Mouse (Mus musculus) macrophage (primary cell): ENCODE data around the gene Gadd45a. TPM values are rescaled to one million over a fixed set of nuclear protein-coding genes. Genes with fewer than 3 reads are reported as not detected.
A peak's percentile ranks its signal among the peaks of the same experiment; 100 is the strongest.

ENCODE experiments used
- H3K27ac ChIP-seq: fragments of 350-480 bp; formaldehyde crosslinking; 2 replicates; pipeline ENCODE4 v1.9.0; 2021
- H3K36me3 ChIP-seq: fragments of 350-480 bp; formaldehyde crosslinking; 2 replicates; pipeline ENCODE4 v1.9.0; 2021; ENCODE audit errors: inconsistent target
- H3K4me3 ChIP-seq: fragments of 350-480 bp; formaldehyde crosslinking; 2 replicates; pipeline ENCODE4 v1.9.0; 2021; ENCODE audit errors: inconsistent target
- H3K79me2 ChIP-seq: fragments of 350-480 bp; formaldehyde crosslinking; 2 replicates; pipeline ENCODE4 v1.9.0; 2021; ENCODE audit errors: inconsistent target
- WGBS: methylation state at CpG from one replicate; pipeline ENCODE4 v1.1.7; 2026; ENCODE audit warnings: inconsistent platforms; ENCODE audit not compliant: missing documents; 5-methylcytosine and 5-hydroxymethylcytosine counted together
- polyA plus RNA-seq: library from polyadenylated mRNA; stranded (reverse); fragments of 250-400 nt; gene quantifications from 3 replicates; pipeline ENCODE4 v1.2.4, GENCODE M21; 2018; ENCODE audit warnings: inconsistent platforms
- total RNA-seq, 78 experiments: library from RNA; depleted of rRNA; stranded (reverse); fragments of 250-400 nt; gene quantifications; 1 replicate in 9 of 78; 2 replicates in 24 of 78; 3 replicates in 43 of 78; 4 replicates in 2 of 78; pipeline ENCODE4 v1.2.4; 2018; ENCODE audit warnings: inconsistent platforms in 56 of 78

The Gadd45a gene
- total RNA-seq (2018; cell fraction: chromatin; rRNA removed) = 100 to 1,000 TPM in 10 of 26 experiments, 10 to 100 TPM in 15, 1 to 10 TPM in 1; 7.6 to 206 (median 78.5) TPM
- total RNA-seq (2018; cell fraction: cytosol; rRNA removed) = 100 to 1,000 TPM in 13 of 26 experiments, 10 to 100 TPM in 13; 13.3 to 236 (median 98.4) TPM
- 100 to 1,000 TPM in 13 of 26 experiments, 10 to 100 TPM in 13; 12.7 to 228 (median 94.3) TPM for total RNA-seq (2018; cell fraction: nucleus; rRNA removed)
- 88.5 to 287 TPM (median 181 TPM) in 3 replicates for polyA plus RNA-seq

GRCm38 (mm10) chr6:67036837-67037628 lies at the start of gene Gadd45a:
TSS of gene Gadd45a (minus strand) at chr6:67037457.
- peak within 1 kb of the TSS; percentile 44 for H3K27ac ChIP-seq
- WGBS = under 1% methylated on average over 59 of the region's 69 CpGs
- H3K36me3 ChIP-seq = no peaks in the 10 kb centered on the region
- H3K4me3 ChIP-seq = peak within 1 kb of the TSS; percentile 46
- H3K79me2 ChIP-seq = peaks cover 10% of the 10 kb centered on the region; the same call in 1 of the 2 replicates

GRCm38 (mm10) chr6:67085850-67086437 lies 48.7 kb upstream of the Gadd45a start:
- Histone ChIP-seq H3K79me2 (no peaks in the 10 kb centered on the region), H3K27ac (no peak overlapping the region), H3K36me3 (no peaks in the 10 kb centered on the region), H3K4me3 (no peak overlapping the region)
- 64% methylated on average over 9 of the region's 9 CpGs for WGBS

- H3K79me2 ChIP-seq = no peaks in the 10 kb centered on the region
- H3K36me3 ChIP-seq = no peaks in the 10 kb centered on the region
- WGBS = 100% methylated on average over 2 of the region's 2 CpGs
- no peak overlapping the region for H3K4me3 ChIP-seq
- no peak overlapping the region for H3K27ac ChIP-seq
Observed at GRCm38 (mm10) chr6:67084465-67084864, 47.2 kb upstream of the Gadd45a start.

- Histone ChIP-seq H3K4me3 (no peak overlapping the region), H3K27ac (peak overlapping the region; percentile 68), H3K79me2 (no peaks in the 10 kb centered on the region), H3K36me3 (no peaks in the 10 kb centered on the region)
- 94% methylated on average over 4 of the region's 4 CpGs for WGBS
Observed at GRCm38 (mm10) chr6:67081141-67081540, 43.9 kb upstream of the Gadd45a start.

- H3K36me3 ChIP-seq = no peaks in the 10 kb centered on the region
- no peaks in the 10 kb centered on the region for H3K79me2 ChIP-seq
- H3K4me3 ChIP-seq = no peak overlapping the region
- no peak overlapping the region for H3K27ac ChIP-seq
- 95% methylated on average over 3 of the region's 3 CpGs for WGBS
Observed at GRCm38 (mm10) chr6:67078076-67078475, 40.8 kb upstream of the Gadd45a start.

GRCm38 (mm10) chr6:67077477-67077876 lies 40.2 kb upstream of the Gadd45a start:
- no peak overlapping the region for H3K27ac ChIP-seq
- no peak overlapping the region for H3K4me3 ChIP-seq
- WGBS = 83% methylated on average over 3 of the region's 3 CpGs
- H3K36me3 ChIP-seq = no peaks in the 10 kb centered on the region
- no peaks in the 10 kb centered on the region for H3K79me2 ChIP-seq

- Histone ChIP-seq H3K27ac (no peak overlapping the region), H3K36me3 (no peaks in the 10 kb centered on the region), H3K4me3 (no peak overlapping the region), H3K79me2 (no peaks in the 10 kb centered on the region)
- WGBS = 40% methylated on average over 1 of the region's 1 CpGs
Observed at GRCm38 (mm10) chr6:67076348-67076747, 39.1 kb upstream of the Gadd45a start.

- Histone ChIP-seq H3K4me3 (no peak overlapping the region), H3K27ac (no peak overlapping the region), H3K79me2 (no peaks in the 10 kb centered on the region), H3K36me3 (no peaks in the 10 kb centered on the region)
Observed at GRCm38 (mm10) chr6:67074868-67075267, 37.6 kb upstream of the Gadd45a start.

- WGBS = 19% methylated on average over 5 of the region's 5 CpGs
- no peaks in the 10 kb centered on the region for H3K79me2 ChIP-seq
- peak overlapping the region; percentile 42; the same call in 1 of the 2 replicates for H3K27ac ChIP-seq
- H3K4me3 ChIP-seq = no peak overlapping the region
- no peaks in the 10 kb centered on the region for H3K36me3 ChIP-seq
Observed at GRCm38 (mm10) chr6:67073929-67074328, 36.7 kb upstream of the Gadd45a start.

- H3K36me3 ChIP-seq = no peaks in the 10 kb centered on the region
- H3K4me3 ChIP-seq = no peak overlapping the region
- 87% methylated on average over 4 of the region's 4 CpGs for WGBS
- H3K79me2 ChIP-seq = no peaks in the 10 kb centered on the region
- 0 out of 2 replicates have a peak overlapping the region, but pooled peaks have one; percentile 42 for H3K27ac ChIP-seq
Observed at GRCm38 (mm10) chr6:67073446-67073845, 36.2 kb upstream of the Gadd45a start.

- Histone ChIP-seq H3K79me2 (no peaks in the 10 kb centered on the region), H3K4me3 (no peak overlapping the region), H3K36me3 (no peaks in the 10 kb centered on the region), H3K27ac (no peak overlapping the region)
- WGBS = 100% methylated on average over 1 of the region's 1 CpGs
Observed at GRCm38 (mm10) chr6:67071615-67072014, 34.4 kb upstream of the Gadd45a start.

- Histone ChIP-seq H3K36me3 (no peaks in the 10 kb centered on the region), H3K4me3 (no peak overlapping the region), H3K79me2 (no peaks in the 10 kb centered on the region), H3K27ac (peak overlapping the region; percentile 85)
- WGBS = 56% methylated on average over 9 of the region's 9 CpGs
Observed at GRCm38 (mm10) chr6:67069800-67070315, 32.6 kb upstream of the Gadd45a start.

- no peaks in the 10 kb centered on the region for H3K79me2 ChIP-seq
- no peak overlapping the region for H3K4me3 ChIP-seq
- 13% methylated on average over 8 of the region's 8 CpGs for WGBS
- H3K27ac ChIP-seq = peak overlapping the region; percentile 85
- H3K36me3 ChIP-seq = no peaks in the 10 kb centered on the region
Observed at GRCm38 (mm10) chr6:67069219-67069762, 32.0 kb upstream of the Gadd45a start.

GRCm38 (mm10) chr6:67060057-67060456 lies 22.8 kb upstream of the Gadd45a start:
- H3K27ac ChIP-seq = no peak overlapping the region
- no peaks in the 10 kb centered on the region for H3K36me3 ChIP-seq
- H3K79me2 ChIP-seq = no peaks in the 10 kb centered on the region
- 54% methylated on average over 5 of the region's 5 CpGs for WGBS
- no peak overlapping the region for H3K4me3 ChIP-seq
